Comparison of ENCODE assay signal across 8 mouse cellular contexts in genomic region chr15:103183651-103184610, GRCm38 (mm10). TPM values are rescaled to one million over a fixed set of nuclear protein-coding genes. Genes with fewer than 3 reads are reported as not detected.
A peak's percentile ranks its signal among the peaks of the same experiment; 100 is the strongest.
DNase-seq lines count a peak whose midpoint lies in the region; ATAC-seq and TF ChIP-seq lines count a peak whose summit lies in the region.

No protein-coding gene starts in this region.

- peaks cover 24% of the 10 kb centered on the region for H3K4me1 ChIP-seq in intestine, embryonic 14.5 days (replicated peaks; ENCODE audit: control insufficient read depth, insufficient read depth, low read length)
- peaks cover 8% of the 10 kb centered on the region; the same call in 1 of the 2 replicates for H3K4me1 ChIP-seq in midbrain, postnatal 0 days (ENCODE audit: insufficient read depth, low read length)

- H3K4me2 ChIP-seq in intestine, embryonic 14.5 days (ENCODE audit: low read length): peak overlapping the region; percentile 55
- peak overlapping the region; percentile 56 for H3K4me2 ChIP-seq in midbrain, postnatal 0 days (ENCODE audit: low read depth, low read length, poor library complexity, severe bottlenecking)

- ATAC-seq in cerebellum, adult (ENCODE audit: insufficient number of reproducible peaks, low FRiP score, low TSS enrichment): no peak
- no peak for ATAC-seq in intestine, embryonic 14.5 days (replicated peaks; ENCODE audit: low FRiP score, low TSS enrichment, low read depth)
- ATAC-seq in midbrain, postnatal 0 days (ENCODE audit: low FRiP score): no peak; the same call in 1 of the 2 replicates

- no peaks in the 10 kb centered on the region for H3K9me3 ChIP-seq in intestine, embryonic 14.5 days (ENCODE audit: control insufficient read depth, low read length)
- no peaks in the 10 kb centered on the region for H3K9me3 ChIP-seq in midbrain, postnatal 0 days (ENCODE audit: low read length)

- no peak overlapping the region for H3K9ac ChIP-seq in intestine, embryonic 14.5 days (ENCODE audit: low read length)
- H3K9ac ChIP-seq in midbrain, postnatal 0 days (replicated peaks; ENCODE audit: low read length, poor library complexity, severe bottlenecking): peak overlapping the region; percentile 19; the same call in 1 of the 2 replicates

- 0 out of 2 replicates have a peak overlapping the region, but pooled peaks have one; percentile 8 for H3K4me3 ChIP-seq in intestine, embryonic 14.5 days (ENCODE audit: low read depth, low read length)
- peak overlapping the region; percentile 27 for H3K4me3 ChIP-seq in midbrain, postnatal 0 days (ENCODE audit: low read depth, low read length)

- peaks cover 28% of the 10 kb centered on the region for H3K27me3 ChIP-seq in intestine, embryonic 14.5 days (replicated peaks; ENCODE audit: control insufficient read depth, insufficient read depth, low read length)
- peaks cover 18% of the 10 kb centered on the region for H3K27me3 ChIP-seq in midbrain, postnatal 0 days (ENCODE audit: insufficient read depth, low read length)

- H3K27ac ChIP-seq in intestine, embryonic 14.5 days (ENCODE audit: low read depth): no peak overlapping the region
- H3K27ac ChIP-seq in midbrain, postnatal 0 days (ENCODE audit: low read depth, low read length): no peak overlapping the region

- WGBS in intestine, embryonic 14.5 days: 11% methylated on average over 25 of the region's 25 CpGs
- WGBS in midbrain, postnatal 0 days: 13% methylated on average over 25 of the region's 25 CpGs

- DNase-seq in cerebellum, postnatal 25 days: peak; percentile 41 to 55
- peak; percentile 66 for DNase-seq in testis, postnatal 10 days (ENCODE audit: low spot score)
- no peak for DNase-seq in testis, postnatal 14 days (ENCODE audit: low spot score)
- peak; percentile 69 for DNase-seq in intestine, embryonic 14.5 days (ENCODE audit: low spot score)
- no peak for DNase-seq in midbrain, postnatal 0 days (ENCODE audit: low spot score)
- DNase-seq in thymus, postnatal 36 days: no peak
- DNase-seq in thymus, postnatal 14 days: no peak

- no peaks in the 10 kb centered on the region for H3K36me3 ChIP-seq in intestine, embryonic 14.5 days (ENCODE audit: control insufficient read depth, insufficient read depth, low read length)
- H3K36me3 ChIP-seq in midbrain, postnatal 0 days (ENCODE audit: insufficient read depth, low read length): no peaks in the 10 kb centered on the region

- peak; percentile 45 for TF ChIP-seq CTCF in midbrain, postnatal 0 days (IDR thresholded peaks at IDR 0.05)

RNA-seq across cellular contexts. Expression of gene Smug1, which starts 17.0 kb away (rescaled TPM):
- polyA plus RNA-seq in intestine, embryonic 14.5 days (2014; fragmentation: Nextera tagmentation; extraction: Ambion mirVana): 21.8 and 23.5 TPM in 2 replicates
- 33.2 and 42.9 TPM in 2 replicates for total RNA-seq in midbrain, postnatal 0 days (2014; rRNA removed)
- 13.6 and 14.1 TPM in 2 replicates for polyA plus RNA-seq in midbrain, postnatal 0 days (2015; fragmentation: Nextera tagmentation; extraction: Ambion mirVana)

RNA-seq across cellular contexts. Expression of gene Cbx5, which starts 55.7 kb away (rescaled TPM):
- 118 and 123 TPM in 2 replicates for polyA plus RNA-seq in intestine, embryonic 14.5 days (2014; fragmentation: Nextera tagmentation; extraction: Ambion mirVana)
- 190 and 229 TPM in 2 replicates for total RNA-seq in midbrain, postnatal 0 days (2014; rRNA removed)
- polyA plus RNA-seq in midbrain, postnatal 0 days (2015; fragmentation: Nextera tagmentation; extraction: Ambion mirVana): 101 and 106 TPM in 2 replicates

RNA-seq across cellular contexts. Expression of gene Hnrnpa1, which starts 56.3 kb away (rescaled TPM):
- polyA plus RNA-seq in intestine, embryonic 14.5 days (2014; fragmentation: Nextera tagmentation; extraction: Ambion mirVana): 837 and 906 TPM in 2 replicates
- total RNA-seq in midbrain, postnatal 0 days (2014; rRNA removed): 142 and 190 TPM in 2 replicates
- polyA plus RNA-seq in midbrain, postnatal 0 days (2015; fragmentation: Nextera tagmentation; extraction: Ambion mirVana): 540 and 609 TPM in 2 replicates

Comparison
In these comparisons a context has a peak if more than half of its experiments do, and no peak if none do; other contexts are left out.
1. DNase-seq: peak in cerebellum, postnatal 25 days (2 of 2), testis, postnatal 10 days (single experiment) and intestine, embryonic 14.5 days (single experiment); none in testis, postnatal 14 days (single experiment), midbrain, postnatal 0 days (single experiment), thymus, postnatal 36 days (0 of 2) and thymus, postnatal 14 days (single experiment).